Mouse (Mus musculus): ENCODE measurements around the gene Slc2a1.

The Slc2a1 gene

GRCm38 (mm10) chr4:119098216-119099210, 10.0 kb upstream of the Slc2a1 start:
- DNase-seq (ENCODE audit: low read depth, low spot score), result no peak

- no peak for DNase-seq (ENCODE audit: low read depth, low spot score)
Observed at GRCm38 (mm10) chr4:119101392-119101791, 7.1 kb upstream of the Slc2a1 start.

GRCm38 (mm10) chr4:119102350-119103126, 6.0 kb upstream of the Slc2a1 start:
- no peak for DNase-seq (ENCODE audit: low read depth, low spot score)

GRCm38 (mm10) chr4:119104847-119105246, 3.7 kb upstream of the Slc2a1 start:
- no peak for DNase-seq (ENCODE audit: low read depth, low spot score)

GRCm38 (mm10) chr4:119105704-119106103, 2.8 kb upstream of the Slc2a1 start:
- peak; percentile 69 for DNase-seq (ENCODE audit: low read depth, low spot score)

- no peak for DNase-seq (ENCODE audit: low read depth, low spot score)
Observed at GRCm38 (mm10) chr4:119107867-119108266, 644 bp upstream of the Slc2a1 start.

GRCm38 (mm10) chr4:119109640-119110039, 1.1 kb downstream of the Slc2a1 start:
- no peak for DNase-seq (ENCODE audit: low read depth, low spot score)

GRCm38 (mm10) chr4:119110512-119110911, 2.0 kb downstream of the Slc2a1 start:
- DNase-seq (ENCODE audit: low read depth, low spot score), result no peak

- DNase-seq (ENCODE audit: low read depth, low spot score), result no peak
Observed at GRCm38 (mm10) chr4:119111410-119111809, 2.9 kb downstream of the Slc2a1 start.

GRCm38 (mm10) chr4:119112256-119112885, 3.9 kb downstream of the Slc2a1 start:
- no peak for DNase-seq (ENCODE audit: low read depth, low spot score)

- DNase-seq (ENCODE audit: low read depth, low spot score), result no peak
Observed at GRCm38 (mm10) chr4:119115611-119116070, 7.1 kb downstream of the Slc2a1 start.

GRCm38 (mm10) chr4:119116336-119116735, 7.8 kb downstream of the Slc2a1 start:
- no peak for DNase-seq (ENCODE audit: low read depth, low spot score)

GRCm38 (mm10) chr4:119117571-119117970, 9.1 kb downstream of the Slc2a1 start:
- DNase-seq (ENCODE audit: low read depth, low spot score), result no peak

- no peak for DNase-seq (ENCODE audit: low read depth, low spot score)
Observed at GRCm38 (mm10) chr4:119118659-119119077, 10.2 kb downstream of the Slc2a1 start.

- DNase-seq (ENCODE audit: low read depth, low spot score), result no peak
Observed at GRCm38 (mm10) chr4:119119354-119119753, 10.8 kb downstream of the Slc2a1 start.

- no peak for DNase-seq (ENCODE audit: low read depth, low spot score)
Observed at GRCm38 (mm10) chr4:119120095-119120494, 11.6 kb downstream of the Slc2a1 start.

- no peak for DNase-seq (ENCODE audit: low read depth, low spot score)
Observed at GRCm38 (mm10) chr4:119121249-119121648, 12.7 kb downstream of the Slc2a1 start.

- no peak for DNase-seq (ENCODE audit: low read depth, low spot score)
Observed at GRCm38 (mm10) chr4:119124771-119125273, 16.3 kb downstream of the Slc2a1 start.

GRCm38 (mm10) chr4:119125577-119126270, 17.2 kb downstream of the Slc2a1 start:
- DNase-seq (ENCODE audit: low read depth, low spot score), result no peak

GRCm38 (mm10) chr4:119127229-119127628, 18.7 kb downstream of the Slc2a1 start:
- no peak for DNase-seq (ENCODE audit: low read depth, low spot score)

GRCm38 (mm10) chr4:119128547-119128946, 20.0 kb downstream of the Slc2a1 start:
- no peak for DNase-seq (ENCODE audit: low read depth, low spot score)

All from forelimb bud, embryonic 11.5 days (tissue).